Mouse (Mus musculus): ENCODE data around the gene Dach1.

Gene Dach1

DNA sequence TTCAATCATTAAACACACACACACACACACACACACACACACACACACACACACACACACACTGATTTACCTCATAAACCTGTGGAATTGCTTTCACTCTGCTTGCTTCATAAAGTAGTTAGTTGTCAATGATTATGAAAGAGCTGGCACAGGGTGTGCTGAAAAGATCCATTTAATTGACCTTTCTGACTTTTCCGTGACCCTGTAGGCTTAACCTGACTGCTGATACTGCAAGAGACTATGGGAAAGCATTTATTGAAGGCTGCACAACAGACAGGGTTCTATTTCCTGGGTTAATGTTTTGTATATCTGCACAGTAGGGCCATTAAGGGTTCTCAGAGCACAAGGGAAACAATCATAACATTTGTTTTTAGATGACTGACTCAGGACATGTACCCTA, 321.9 kb downstream of the Dach1 start:
- in situ Hi-C loops (cut with MboI) = no loop called here

GRCm38 (mm10) chr14:97839275-97839674, 330.3 kb downstream of the Dach1 start:
- in situ Hi-C loops (cut with MboI) = no loop called here

- in situ Hi-C loops (cut with MboI) = no loop called here
Observed at GRCm38 (mm10) chr14:97829865-97830264, 339.7 kb downstream of the Dach1 start.

DNA sequence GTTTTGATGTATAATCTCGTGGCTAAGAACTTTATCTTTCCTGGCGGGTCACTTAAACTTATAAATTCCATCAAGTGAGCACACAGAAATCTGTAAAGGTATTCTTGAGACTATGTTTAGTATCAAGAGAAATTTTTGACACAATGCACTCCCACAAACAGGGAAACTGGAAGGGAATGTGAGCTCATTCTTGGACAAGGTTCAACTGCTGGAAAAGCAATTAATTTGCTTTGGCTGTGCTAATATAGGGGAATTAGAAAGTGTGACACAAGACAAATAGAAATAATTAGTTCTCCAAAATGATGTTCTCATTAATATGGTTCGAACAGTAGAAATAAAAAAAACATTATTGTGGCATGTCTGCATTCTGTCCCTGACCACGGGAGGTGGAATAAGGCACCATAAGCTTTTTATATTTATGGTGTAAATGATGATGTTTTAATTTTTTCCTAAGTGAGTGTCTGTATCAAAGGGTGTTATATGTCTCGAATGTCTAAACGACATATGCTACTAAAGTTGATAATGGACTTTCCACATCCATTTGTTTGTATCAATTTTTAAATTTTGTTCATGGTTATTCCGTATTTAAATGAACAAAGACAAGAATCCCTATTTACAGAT, 354.9 kb downstream of the Dach1 start:
- in situ Hi-C loops (cut with MboI) = no loop called here

DNA sequence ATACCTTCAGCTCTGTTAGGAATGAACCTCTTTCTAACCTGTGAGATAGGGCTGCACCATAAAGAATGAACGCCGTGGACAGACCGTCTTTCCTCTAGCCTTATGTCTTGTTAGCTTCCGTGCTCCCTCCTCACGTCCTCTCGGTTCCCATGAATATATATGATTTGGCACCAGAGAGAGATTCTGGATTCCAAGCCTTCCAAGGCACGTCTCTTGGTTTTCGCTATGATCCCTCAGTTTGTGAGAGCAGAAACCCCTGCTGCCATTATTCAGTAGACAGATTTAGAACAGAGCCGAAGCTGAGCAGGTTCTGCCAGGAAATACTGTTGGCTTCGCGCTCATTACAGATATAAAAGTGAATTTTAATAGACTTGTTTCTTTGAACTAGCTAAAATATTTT, 356.0 kb downstream of the Dach1 start:
- in situ Hi-C loops (cut with MboI) = no loop called here

DNA sequence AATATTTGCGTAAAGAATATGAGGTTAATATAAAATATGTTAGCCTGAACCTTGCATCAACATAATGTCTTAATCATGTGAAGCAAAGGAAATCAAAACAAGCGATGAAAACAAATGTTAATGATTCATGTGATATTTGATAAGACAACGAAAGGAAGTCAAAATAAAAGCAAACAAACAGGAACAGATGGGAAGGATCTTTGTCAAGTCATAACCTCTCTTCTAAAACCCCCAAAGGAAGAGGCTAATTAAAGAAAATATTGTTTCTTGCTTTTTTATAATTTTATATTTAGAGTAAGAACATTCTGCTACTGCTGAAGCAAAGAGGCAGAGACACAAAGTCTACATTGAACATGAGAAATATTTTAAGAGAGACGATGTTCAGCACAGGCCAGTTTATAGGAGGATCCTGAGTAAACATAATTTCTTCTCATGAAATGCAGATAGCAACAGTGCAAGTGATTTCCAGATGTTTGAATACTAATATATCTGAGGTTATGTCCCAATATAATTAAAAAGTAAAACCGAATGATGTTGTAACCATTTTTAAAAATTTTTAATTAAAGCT, 374.1 kb downstream of the Dach1 start:
- in situ Hi-C loops (cut with MboI) = no loop called here

DNA sequence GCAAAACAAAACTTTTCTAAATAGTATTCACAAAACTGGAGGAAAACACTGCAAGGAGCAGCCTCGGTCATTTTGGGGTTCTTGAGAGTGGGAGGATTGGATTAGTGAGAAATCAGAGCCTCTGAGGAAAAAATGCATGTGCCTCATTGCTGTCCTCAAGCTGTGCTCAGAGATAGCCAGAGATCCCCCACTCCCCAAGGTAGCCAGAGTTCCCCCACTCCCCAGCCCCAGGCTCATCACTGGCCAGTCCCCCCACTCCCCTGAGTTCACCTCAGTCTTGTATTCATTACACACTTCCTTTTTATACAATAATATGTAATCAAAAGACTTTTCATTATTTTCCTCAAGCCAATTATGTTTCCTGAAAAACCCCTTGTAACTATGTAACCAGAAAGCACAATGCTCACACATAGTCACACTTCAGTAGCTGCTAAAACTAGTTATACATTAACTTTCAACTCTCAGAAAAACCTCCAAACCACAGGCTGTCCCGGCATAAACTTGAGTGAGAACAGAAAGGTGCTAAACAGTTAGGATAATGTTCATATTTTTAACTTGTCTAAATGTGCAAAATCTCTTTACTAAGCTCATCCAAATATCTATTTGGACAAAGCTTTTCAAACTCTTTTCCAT, 395.3 kb downstream of the Dach1 start:
- in situ Hi-C loops (cut with MboI) = no loop called here

- in situ Hi-C loops (cut with MboI) = no loop called here
Observed at GRCm38 (mm10) chr14:97754400-97754799, 415.2 kb downstream of the Dach1 start.

DNA sequence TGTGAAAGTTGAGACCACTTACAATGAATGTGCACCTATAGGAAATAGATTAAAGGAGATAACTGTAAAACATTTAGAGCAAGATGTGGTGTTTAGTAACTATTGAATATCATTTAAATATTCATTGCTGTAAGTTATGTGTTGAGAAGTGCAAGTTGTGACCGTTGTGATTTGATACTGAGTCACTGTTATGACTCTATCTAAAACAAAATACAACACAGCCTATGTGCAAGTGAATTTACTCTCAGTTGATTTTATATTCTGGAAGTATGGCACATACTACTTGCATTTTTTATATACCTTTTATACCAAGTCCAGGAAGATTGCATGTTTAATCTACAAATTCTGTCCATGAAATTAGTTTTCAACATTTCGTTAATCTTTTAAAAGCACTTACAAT, 415.6 kb downstream of the Dach1 start:
- in situ Hi-C loops (cut with MboI) = no loop called here

DNA sequence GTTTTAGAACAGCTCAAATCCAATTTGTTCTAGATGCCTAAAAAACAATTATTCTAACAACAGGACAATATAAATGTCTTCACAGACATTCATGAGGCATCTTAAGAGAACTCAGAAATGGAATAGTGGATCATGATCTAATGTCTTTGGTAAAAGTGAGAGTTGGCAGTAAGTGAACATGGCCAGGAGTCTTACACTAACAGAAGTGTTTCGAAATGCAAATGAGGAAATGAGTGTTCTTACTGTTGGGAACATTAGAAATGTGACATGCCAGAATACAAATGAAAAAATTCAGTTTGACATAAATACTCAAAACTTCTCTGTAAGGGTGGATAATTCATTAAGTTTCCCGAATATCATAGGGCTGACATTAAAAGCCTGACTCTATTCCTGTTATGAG, 426.3 kb downstream of the Dach1 start:
- in situ Hi-C loops (cut with MboI) = no loop called here

DNA sequence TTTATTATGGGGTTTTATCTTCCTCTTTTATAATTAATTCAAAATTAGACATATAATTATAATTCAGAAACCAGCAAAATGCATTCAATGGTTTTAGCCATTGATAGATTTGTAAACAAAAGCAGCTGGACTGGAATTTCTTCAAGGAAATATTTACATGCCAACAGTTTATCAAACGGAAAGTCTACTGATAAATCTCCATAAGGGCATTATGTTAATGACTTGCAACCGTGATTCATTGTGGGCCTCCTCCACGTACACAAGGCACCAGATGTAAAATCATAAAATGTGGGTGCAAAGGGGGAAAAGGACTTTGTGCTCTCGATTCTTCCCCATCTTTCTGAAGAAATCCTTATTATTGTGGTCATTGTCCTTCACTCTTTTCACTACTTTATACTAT, 426.8 kb downstream of the Dach1 start:
- in situ Hi-C loops (cut with MboI) = no loop called here

Measured in mature B cell (primary cell).